Mouse (Mus musculus) midbrain, postnatal 0 days (tissue): ENCODE measurements around the gene Calu. TPM values are rescaled to one million over a fixed set of nuclear protein-coding genes. Genes with fewer than 3 reads are reported as not detected.
A peak's percentile ranks its signal among the peaks of the same experiment; 100 is the strongest.

Experiments used
- ATAC-seq: fragments of 200-750 bp; cut with Nextera tagmentation; 2 replicates; pipeline ENCODE4 v1.8.0; 2017; ENCODE audit warnings: moderate number of reproducible peaks, mild to moderate bottlenecking, moderate TSS enrichment, moderate library complexity; ENCODE audit not compliant: low FRiP score
- DNase-seq: peaks from one replicate; pipeline ENCODE4 v3.0.0-alpha.2; 2015; ENCODE audit warnings: low spot score
- H3K27ac ChIP-seq: fragments of 300-500 bp; sonication (generic); 2 replicates; pipeline ENCODE4 v1.5.1; 2014; ENCODE audit warnings: low read depth, mild to moderate bottlenecking, low read length, mixed read lengths
- H3K27me3 ChIP-seq: fragments of 300-500 bp; sonication (generic); 2 replicates; pipeline ENCODE4 v1.6.1; 2014; ENCODE audit warnings: low read length, control low read depth, mixed read lengths; ENCODE audit not compliant: insufficient read depth
- H3K36me3 ChIP-seq: fragments of 300-500 bp; sonication (generic); 2 replicates; pipeline ENCODE4 v1.6.1; 2014; ENCODE audit warnings: low read length, control low read depth, mixed read lengths; ENCODE audit not compliant: insufficient read depth
- H3K4me1 ChIP-seq: fragments of 300-500 bp; sonication (generic); 2 replicates; pipeline ENCODE4 v1.6.1; 2014; ENCODE audit warnings: mild to moderate bottlenecking, control low read depth, antibody characterized with exemption, low read length, mixed read lengths; ENCODE audit not compliant: insufficient read depth
- H3K4me2 ChIP-seq: fragments of 300-500 bp; sonication (generic); 2 replicates; pipeline ENCODE4 v1.6.1; 2014; ENCODE audit warnings: low read depth, mild to moderate bottlenecking, low read length, mixed read lengths; ENCODE audit not compliant: poor library complexity, severe bottlenecking
- H3K4me3 ChIP-seq: fragments of 300-500 bp; sonication (generic); 2 replicates; pipeline ENCODE4 v1.5.1; 2014; ENCODE audit warnings: low read depth, mild to moderate bottlenecking, low read length, moderate library complexity
- H3K9ac ChIP-seq: fragments of 300-500 bp; sonication (generic); replicated peaks from 2 replicates; pipeline ENCODE4 v1.6.1; 2014; ENCODE audit warnings: mild to moderate bottlenecking, low read length, moderate library complexity, mixed read lengths; ENCODE audit not compliant: poor library complexity, severe bottlenecking
- H3K9me3 ChIP-seq: fragments of 300-500 bp; sonication (generic); 2 replicates; pipeline ENCODE4 v1.6.1; 2016; ENCODE audit warnings: low read length, control low read depth
- CTCF ChIP-seq: IDR thresholded peaks from 2 replicates; pipeline ENCODE4 v1.5.1; 2016; ENCODE audit warnings: antibody characterized with exemption, mild to moderate bottlenecking
- WGBS: fragments of 180-500 bp; shearing (Covaris S2); extraction: QIAGEN DNeasy Blood & Tissue Kit; methylation state at CpG from one replicate; pipeline ENCODE4 v1.1.7; 2014; 5-methylcytosine and 5-hydroxymethylcytosine counted together
- microRNA-seq: library from miRNA; unstranded; fragments of <30 nt; microRNA quantifications from one replicate; pipeline ENCODE4, GENCODE M21; 2016; ENCODE audit warnings: borderline number of aligned reads
- polyA plus RNA-seq: library from polyadenylated mRNA; unstranded; fragments of >200 nt; fragmentation: Nextera tagmentation; extraction: Ambion mirVana; gene quantifications from 2 replicates; pipeline ENCODE4 v1.2.1, GENCODE M21; 2015
- total RNA-seq: library from RNA; depleted of rRNA; stranded (reverse); fragments of >200 nt; gene quantifications from 2 replicates; pipeline ENCODE4 v1.2.3, GENCODE M21; 2014; rRNA removed

The Calu gene
- total and polyA plus RNA-seq, 2 experiments from 2014 or later = 124 TPM

DNA sequence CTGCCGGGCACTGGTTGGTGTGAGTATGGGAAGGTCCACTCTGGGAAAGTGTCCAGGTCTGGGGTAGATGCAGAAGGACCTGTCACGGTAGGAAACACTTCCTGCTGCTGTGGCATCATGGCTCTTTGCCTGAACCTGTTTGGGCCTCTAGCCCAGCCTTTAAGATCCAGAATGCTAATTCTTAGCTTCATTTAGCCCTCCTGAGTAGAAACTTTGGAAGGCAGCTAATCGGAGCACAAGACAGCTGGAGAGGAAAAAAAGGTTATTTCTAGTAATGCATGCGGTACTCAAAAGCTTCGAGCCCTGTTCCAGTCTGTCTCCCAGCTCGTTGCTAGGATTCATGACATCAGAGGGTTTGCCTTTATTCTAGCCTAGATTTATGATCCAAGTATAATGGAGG, 58.5 kb downstream of the Calu start:
- no peak for TF ChIP-seq CTCF
- Histone ChIP-seq H3K4me1 (no peaks in the 10 kb centered on the region), H3K36me3 (peaks cover 14% of the 10 kb centered on the region), H3K27ac (no peak overlapping the region), H3K9ac (no peak overlapping the region), H3K4me2 (no peak overlapping the region), H3K4me3 (no peak overlapping the region), H3K27me3 (no peaks in the 10 kb centered on the region), H3K9me3 (no peaks in the 10 kb centered on the region)
- DNase-seq = peak; percentile 28
- 79% methylated on average over 6 of the region's 6 CpGs for WGBS
- no peak for ATAC-seq

DNA sequence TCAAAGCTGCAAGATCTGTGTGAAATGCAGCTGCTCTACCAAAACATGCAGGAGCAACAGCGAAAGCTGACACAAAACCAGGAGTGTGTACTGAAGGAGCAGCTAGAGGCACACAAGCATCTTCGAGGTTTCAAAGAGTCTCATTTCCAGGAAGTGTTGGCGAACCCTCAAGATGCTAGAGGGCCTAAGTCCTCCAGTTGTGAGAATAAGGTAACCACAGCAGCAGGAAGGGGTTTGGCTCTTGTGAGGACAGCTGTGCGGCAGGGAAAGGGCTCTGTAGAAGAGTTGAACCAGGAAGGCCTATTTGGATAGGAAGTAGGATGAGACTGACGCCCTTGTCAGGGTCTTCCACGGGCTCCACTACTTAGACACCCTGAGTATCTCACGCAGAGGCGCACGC, 67.6 kb downstream of the Calu start:
- no peak for DNase-seq
- no peak for ATAC-seq
- H3K36me3 ChIP-seq = peaks cover 46% of the 10 kb centered on the region
- no peaks in the 10 kb centered on the region for H3K9me3 ChIP-seq
- no peak overlapping the region for H3K4me3 ChIP-seq
- no peak overlapping the region for H3K27ac ChIP-seq
- no peaks in the 10 kb centered on the region for H3K27me3 ChIP-seq
- no peak overlapping the region for H3K4me2 ChIP-seq
- no peak for TF ChIP-seq CTCF
- no peak overlapping the region for H3K9ac ChIP-seq
- no peaks in the 10 kb centered on the region for H3K4me1 ChIP-seq
- 87% methylated on average over 9 of the region's 9 CpGs for WGBS

DNA sequence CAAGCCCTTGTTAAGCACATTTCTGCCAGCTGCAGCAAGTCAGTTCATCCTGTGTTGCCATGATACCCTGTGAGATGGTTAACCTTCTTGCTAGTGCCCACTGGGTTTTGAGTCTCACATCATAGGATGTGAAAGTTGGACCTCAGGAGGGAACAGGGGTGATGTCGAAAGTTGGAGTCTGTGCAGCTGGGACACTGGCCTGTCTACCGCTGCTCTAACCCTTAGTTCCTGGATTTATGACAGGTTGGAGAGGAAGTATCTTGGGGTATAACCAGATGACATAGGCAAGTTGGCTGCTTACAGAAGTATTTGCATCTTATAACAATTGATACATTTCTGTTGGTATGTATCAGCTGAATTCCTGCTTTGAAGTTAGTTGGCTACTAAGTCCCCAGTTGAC, 72.7 kb downstream of the Calu start:
- Histone ChIP-seq H3K4me3 (no peak overlapping the region), H3K4me2 (no peak overlapping the region), H3K4me1 (no peaks in the 10 kb centered on the region), H3K9me3 (no peaks in the 10 kb centered on the region), H3K27ac (no peak overlapping the region), H3K27me3 (no peaks in the 10 kb centered on the region), H3K36me3 (peaks cover 19% of the 10 kb centered on the region; the same call in 1 of the 2 replicates), H3K9ac (no peak overlapping the region)
- no peak for TF ChIP-seq CTCF
- ATAC-seq (no peak), DNase-seq (no peak)
- 93% methylated on average over 2 of the region's 2 CpGs for WGBS

- H3K9me3 ChIP-seq = no peaks in the 10 kb centered on the region
- no peaks in the 10 kb centered on the region for H3K27me3 ChIP-seq
- DNase-seq (no peak), ATAC-seq (no peak)
- H3K9ac ChIP-seq = no peak overlapping the region
- WGBS = 66% methylated on average over 8 of the region's 8 CpGs
- no peak overlapping the region for H3K4me3 ChIP-seq
- peaks cover 6% of the 10 kb centered on the region; the same call in 1 of the 2 replicates for H3K36me3 ChIP-seq
- no peak for TF ChIP-seq CTCF
- no peaks in the 10 kb centered on the region for H3K4me1 ChIP-seq
- H3K4me2 ChIP-seq = no peak overlapping the region
- no peak overlapping the region for H3K27ac ChIP-seq
These were observed 77.2 kb downstream of the Calu start for GRCm38 (mm10) chr6:29425118-29425517.

DNA sequence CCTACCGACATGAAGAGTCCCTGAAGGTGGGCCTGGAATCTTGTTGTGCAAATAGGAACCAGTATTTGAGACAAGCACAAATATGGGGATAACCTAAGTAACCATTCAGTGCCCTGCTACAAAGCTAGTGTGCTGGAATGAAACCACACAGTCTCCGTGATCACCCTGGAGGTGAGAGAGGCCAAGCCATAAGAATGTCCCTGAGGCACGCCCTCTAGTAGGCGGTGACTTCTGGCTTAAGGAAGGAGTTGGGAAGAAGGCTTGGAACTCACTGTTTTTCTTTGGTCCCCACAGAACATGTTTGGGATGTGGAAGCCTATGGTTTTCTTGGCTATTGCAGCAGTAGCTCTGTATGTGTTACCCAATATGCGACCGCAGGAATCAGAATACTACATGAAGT, 78.5 kb downstream of the Calu start:
- WGBS = 80% methylated on average over 6 of the region's 6 CpGs
- H3K27me3 ChIP-seq = no peaks in the 10 kb centered on the region
- H3K9me3 ChIP-seq = no peaks in the 10 kb centered on the region
- H3K4me3 ChIP-seq = no peak overlapping the region
- no peak overlapping the region for H3K27ac ChIP-seq
- H3K9ac ChIP-seq = no peak overlapping the region
- DNase-seq (no peak), ATAC-seq (no peak)
- no peak overlapping the region for H3K4me2 ChIP-seq
- no peak for TF ChIP-seq CTCF
- H3K36me3 ChIP-seq = peaks cover 6% of the 10 kb centered on the region; the same call in 1 of the 2 replicates
- no peaks in the 10 kb centered on the region for H3K4me1 ChIP-seq

Small RNA genes lying within 50 kb of the gene (microRNA-seq; reads per million reads assigned to microRNA genes)
- gene Gm26220 (not detected), gene Gm44354 (not detected)

Other genes with a start within 250 kb of the Calu start
- gene Rbm28, start 183.1 kb upstream of the Calu start, total RNA-seq = 17.8 and 25.2 TPM in 2 replicates
- 18.8 and 20.9 TPM in 2 replicates for gene Rbm28, start 183.1 kb upstream of the Calu start, polyA plus RNA-seq
- 31.9 and 40.2 TPM in 2 replicates for gene Prrt4, start 168.5 kb upstream of the Calu start, total RNA-seq
- 15.4 and 16.6 TPM in 2 replicates for gene Prrt4, start 168.5 kb upstream of the Calu start, polyA plus RNA-seq
- gene Impdh1, start 131.7 kb upstream of the Calu start, total RNA-seq = 35.6 and 37.5 TPM in 2 replicates
- 60.6 and 62.1 TPM in 2 replicates for gene Impdh1, start 131.7 kb upstream of the Calu start, polyA plus RNA-seq
- 14.4 and 21.2 TPM in 2 replicates for gene Hilpda, start 75.6 kb upstream of the Calu start, total RNA-seq
- 24.2 and 25.4 TPM in 2 replicates for gene Hilpda, start 75.6 kb upstream of the Calu start, polyA plus RNA-seq
- 0.44 and 0.52 TPM in 2 replicates for gene Fam71f2, start 68.5 kb upstream of the Calu start, total RNA-seq
- 0.52 and 0.58 TPM in 2 replicates for gene Fam71f2, start 68.5 kb upstream of the Calu start, polyA plus RNA-seq
- not detected in 2 replicates for gene Fam71f1, start 28.9 kb upstream of the Calu start, total RNA-seq
- not detected in 2 replicates for gene Fam71f1, start 28.9 kb upstream of the Calu start, polyA plus RNA-seq
- gene Opn1sw, start 40.4 kb downstream of the Calu start, total RNA-seq = 0.11 and 0.14 TPM in 2 replicates
- 0.15 and 0.56 TPM in 2 replicates for gene Opn1sw, start 40.4 kb downstream of the Calu start, polyA plus RNA-seq
- gene Ccdc136, start 48.2 kb downstream of the Calu start, total RNA-seq = 54.4 and 77.6 TPM in 2 replicates
- gene Ccdc136, start 48.2 kb downstream of the Calu start, polyA plus RNA-seq = 50.8 and 51.9 TPM in 2 replicates
- 11.1 and 12.0 TPM in 2 replicates for gene Flnc, start 85.2 kb downstream of the Calu start, total RNA-seq
- 1.2 and 1.4 TPM in 2 replicates for gene Flnc, start 85.2 kb downstream of the Calu start, polyA plus RNA-seq
- gene Atp6v1f, start 119.6 kb downstream of the Calu start, total RNA-seq = 262 and 302 TPM in 2 replicates
- 361 and 388 TPM in 2 replicates for gene Atp6v1f, start 119.6 kb downstream of the Calu start, polyA plus RNA-seq
- gene Atp6v1fnb, start 123.4 kb downstream of the Calu start, total RNA-seq = 2.6 TPM in 1 of 2 replicates, not detected in the other
- 0.32 and 0.72 TPM in 2 replicates for gene Atp6v1fnb, start 123.4 kb downstream of the Calu start, polyA plus RNA-seq
- 16.3 and 27.0 TPM in 2 replicates for gene Kcp, start 159.9 kb downstream of the Calu start, total RNA-seq
- 8.9 and 9.0 TPM in 2 replicates for gene Kcp, start 159.9 kb downstream of the Calu start, polyA plus RNA-seq
- 3.2 and 3.5 TPM in 2 replicates for gene Irf5, start 178.6 kb downstream of the Calu start, total RNA-seq
- gene Irf5, start 178.6 kb downstream of the Calu start, polyA plus RNA-seq = 1.7 and 2.0 TPM in 2 replicates